Mouse (Mus musculus) spleen, adult 2 months (tissue): Measurements from ENCODE around the gene Dusp18.

Source experiments
- CTCF ChIP-seq: fragments of 200-500 bp; IDR thresholded peaks from 2 replicates; pipeline ENCODE4 v1.5.1; 2011; ENCODE audit warnings: mild to moderate bottlenecking, inconsistent platforms; ENCODE audit not compliant: insufficient read depth, insufficient read length, insufficient replicate concordance; ENCODE audit errors: extremely low read depth
- POLR2A ChIP-seq: fragments of 200-500 bp; IDR thresholded peaks from 2 replicates; pipeline ENCODE4 v1.6.1; 2011; ENCODE audit warnings: low read depth, low read length, inconsistent platforms

GRCm38 (mm10) chr11:3910513-3911310, 15.7 kb downstream of the Dusp18 start:
- no peak for TF ChIP-seq CTCF
- TF ChIP-seq POLR2A: no peak
